Mouse (Mus musculus) hindbrain, embryonic 14.5 days (tissue): Measurements from ENCODE around the gene Gm43517. TPM values are rescaled to one million over a fixed set of nuclear protein-coding genes. Genes with fewer than 3 reads are reported as not detected.

Experiments used
- ATAC-seq: fragments of 200-750 bp; cut with Nextera tagmentation; 2 replicates; pipeline ENCODE4 v1.8.0; 2017; ENCODE audit warnings: moderate number of reproducible peaks, mild to moderate bottlenecking, moderate TSS enrichment, moderate library complexity; ENCODE audit not compliant: low FRiP score
- DNase-seq: peaks from one replicate; pipeline ENCODE4 v3.0.0-alpha.2; 2015; ENCODE audit warnings: low spot score
- H3K27ac ChIP-seq: fragments of 300-500 bp; sonication (generic); 2 replicates; pipeline ENCODE4 v1.5.1; 2014; ENCODE audit warnings: mild to moderate bottlenecking, moderate library complexity
- H3K27me3 ChIP-seq: fragments of 300-500 bp; sonication (generic); 2 replicates; pipeline ENCODE4 v1.6.1; 2014; ENCODE audit warnings: mild to moderate bottlenecking, low read length, mixed read lengths; ENCODE audit not compliant: control insufficient read depth, insufficient read depth
- H3K36me3 ChIP-seq: fragments of 300-500 bp; sonication (generic); replicated peaks from 2 replicates; pipeline ENCODE4 v1.6.1; 2014; ENCODE audit not compliant: control insufficient read depth, insufficient read depth
- H3K4me1 ChIP-seq: fragments of 300-500 bp; sonication (generic); replicated peaks from 2 replicates; pipeline ENCODE4 v1.6.1; 2014; ENCODE audit warnings: antibody characterized with exemption, low read length, mixed read lengths; ENCODE audit not compliant: control insufficient read depth, insufficient read depth
- H3K4me2 ChIP-seq: fragments of 300-500 bp; sonication (generic); replicated peaks from 2 replicates; pipeline ENCODE4 v1.6.1; 2014; ENCODE audit warnings: mild to moderate bottlenecking, moderate library complexity
- H3K4me3 ChIP-seq: fragments of 300-500 bp; sonication (generic); replicated peaks from 2 replicates; pipeline ENCODE4 v1.5.1; 2014; ENCODE audit warnings: mild to moderate bottlenecking, low read length
- H3K9ac ChIP-seq: fragments of 300-500 bp; sonication (generic); 2 replicates; pipeline ENCODE4 v1.6.1; 2014
- H3K9me3 ChIP-seq: fragments of 300-500 bp; sonication (generic); 2 replicates; pipeline ENCODE4 v1.6.1; 2016; ENCODE audit warnings: low read length; ENCODE audit not compliant: control insufficient read depth
- WGBS: fragments of 180-500 bp; shearing (Covaris S2); extraction: QIAGEN DNeasy Blood & Tissue Kit; methylation state at CpG from one replicate; pipeline ENCODE4 v1.1.7; 2014; 5-methylcytosine and 5-hydroxymethylcytosine counted together
- polyA plus RNA-seq: library from polyadenylated mRNA; unstranded; fragments of >200 nt; fragmentation: Nextera tagmentation; extraction: Ambion mirVana; gene quantifications from 2 replicates; pipeline ENCODE4 v1.2.1, GENCODE M21; 2014

The Gm43517 gene
- polyA plus RNA-seq, 1 experiment from 2014 or later, result not detected

GRCm38 (mm10) chr12:49398163-49398540 is 13.2 kb downstream of the Gm43517 start:
- no peak overlapping the region for H3K9ac ChIP-seq
- no peaks in the 10 kb centered on the region for H3K9me3 ChIP-seq
- no peaks in the 10 kb centered on the region for H3K4me1 ChIP-seq
- H3K4me3 ChIP-seq, result no peak overlapping the region
- H3K36me3 ChIP-seq, result no peaks in the 10 kb centered on the region
- peaks cover 88% of the 10 kb centered on the region for H3K27me3 ChIP-seq
- no peak overlapping the region for H3K27ac ChIP-seq
- no peak for DNase-seq
- ATAC-seq, result no peak
- no peak overlapping the region for H3K4me2 ChIP-seq

GRCm38 (mm10) chr12:49398636-49399035 is 13.7 kb downstream of the Gm43517 start:
- ATAC-seq (no peak), DNase-seq (peak; percentile 24)
- H3K27me3 ChIP-seq, result peaks cover 90% of the 10 kb centered on the region
- H3K9ac ChIP-seq, result no peak overlapping the region
- H3K27ac ChIP-seq, result no peak overlapping the region
- no peak overlapping the region for H3K4me2 ChIP-seq
- H3K4me3 ChIP-seq, result no peak overlapping the region
- H3K4me1 ChIP-seq, result no peaks in the 10 kb centered on the region
- H3K36me3 ChIP-seq, result no peaks in the 10 kb centered on the region
- H3K9me3 ChIP-seq, result no peaks in the 10 kb centered on the region
- 15% methylated on average over 3 of the region's 3 CpGs for WGBS

- H3K4me3 ChIP-seq, result no peak overlapping the region
- WGBS, result 0% methylated on average over 1 of the region's 1 CpGs
- H3K36me3 ChIP-seq, result no peaks in the 10 kb centered on the region
- no peak overlapping the region for H3K9ac ChIP-seq
- H3K9me3 ChIP-seq, result no peaks in the 10 kb centered on the region
- ATAC-seq (no peak), DNase-seq (peak; percentile 26)
- no peaks in the 10 kb centered on the region for H3K4me1 ChIP-seq
- H3K4me2 ChIP-seq, result no peak overlapping the region
- H3K27ac ChIP-seq, result no peak overlapping the region
- peaks cover 90% of the 10 kb centered on the region for H3K27me3 ChIP-seq
Observed at GRCm38 (mm10) chr12:49399611-49400010, 14.6 kb downstream of the Gm43517 start.

GRCm38 (mm10) chr12:49400036-49400852 is 15.3 kb downstream of the Gm43517 start:
- 0 out of 2 replicates have a peak, but pooled peaks have one; percentile 14 for ATAC-seq
- Histone ChIP-seq H3K27me3 (peaks cover 90% of the 10 kb centered on the region), H3K4me1 (no peaks in the 10 kb centered on the region), H3K36me3 (no peaks in the 10 kb centered on the region), H3K9ac (no peak overlapping the region), H3K9me3 (no peaks in the 10 kb centered on the region), H3K4me3 (no peak overlapping the region), H3K4me2 (no peak overlapping the region; the same call in 1 of the 2 replicates), H3K27ac (no peak overlapping the region)
- WGBS, result 1% methylated on average over 9 of the region's 9 CpGs
- DNase-seq, result peak; percentile 27

- H3K9ac ChIP-seq, result no peak overlapping the region
- no peaks in the 10 kb centered on the region for H3K4me1 ChIP-seq
- peak overlapping the region; percentile 53 for H3K4me2 ChIP-seq
- DNase-seq, result no peak
- H3K27me3 ChIP-seq, result peaks cover 86% of the 10 kb centered on the region
- peak; percentile 55; the same call in 1 of the 2 replicates for ATAC-seq
- no peak overlapping the region for H3K27ac ChIP-seq
- WGBS, result 2% methylated on average over 8 of the region's 8 CpGs
- no peaks in the 10 kb centered on the region for H3K9me3 ChIP-seq
- H3K36me3 ChIP-seq, result no peaks in the 10 kb centered on the region
- 0 out of 2 replicates have a peak overlapping the region, but pooled peaks have one; percentile 27 for H3K4me3 ChIP-seq
Observed at GRCm38 (mm10) chr12:49400853-49401118, 15.8 kb downstream of the Gm43517 start.

GRCm38 (mm10) chr12:49401119-49401795 is 16.3 kb downstream of the Gm43517 start:
- WGBS, result under 1% methylated on average over 67 of the region's 68 CpGs
- Histone ChIP-seq H3K4me1 (no peaks in the 10 kb centered on the region), H3K36me3 (no peaks in the 10 kb centered on the region), H3K9me3 (no peaks in the 10 kb centered on the region), H3K9ac (peak overlapping the region; percentile 29; the same call in 1 of the 2 replicates), H3K4me3 (peak overlapping the region; percentile 27), H3K27me3 (peaks cover 87% of the 10 kb centered on the region), H3K27ac (no peak overlapping the region), H3K4me2 (peak overlapping the region; percentile 53)
- peak; percentile 40 for DNase-seq
- peak; percentile 83; the same call in 1 of the 2 replicates for ATAC-seq

- Histone ChIP-seq H3K4me2 (peak overlapping the region; percentile 53), H3K27ac (no peak overlapping the region), H3K27me3 (peaks cover 85% of the 10 kb centered on the region), H3K36me3 (no peaks in the 10 kb centered on the region), H3K4me1 (no peaks in the 10 kb centered on the region), H3K9ac (0 out of 2 replicates have a peak overlapping the region, but pooled peaks have one; percentile 29), H3K4me3 (peak overlapping the region; percentile 27), H3K9me3 (no peaks in the 10 kb centered on the region)
- DNase-seq (no peak), ATAC-seq (no peak)
- WGBS, result 1% methylated on average over 5 of the region's 5 CpGs
Observed at GRCm38 (mm10) chr12:49401796-49402130, 16.8 kb downstream of the Gm43517 start.

GRCm38 (mm10) chr12:49409833-49410232 is 24.9 kb downstream of the Gm43517 start:
- no peaks in the 10 kb centered on the region for H3K9me3 ChIP-seq
- H3K4me2 ChIP-seq, result no peak overlapping the region
- no peak for DNase-seq
- no peak overlapping the region for H3K4me3 ChIP-seq
- H3K4me1 ChIP-seq, result no peaks in the 10 kb centered on the region
- no peak overlapping the region for H3K27ac ChIP-seq
- no peaks in the 10 kb centered on the region for H3K36me3 ChIP-seq
- H3K27me3 ChIP-seq, result peaks cover 24% of the 10 kb centered on the region
- 50% methylated on average over 2 of the region's 2 CpGs for WGBS
- no peak for ATAC-seq
- H3K9ac ChIP-seq, result no peak overlapping the region

- H3K4me3 ChIP-seq, result no peak overlapping the region
- 83% methylated on average over 3 of the region's 3 CpGs for WGBS
- no peaks in the 10 kb centered on the region for H3K27me3 ChIP-seq
- ATAC-seq (no peak), DNase-seq (no peak)
- no peak overlapping the region for H3K4me2 ChIP-seq
- H3K36me3 ChIP-seq, result no peaks in the 10 kb centered on the region
- no peak overlapping the region for H3K27ac ChIP-seq
- no peaks in the 10 kb centered on the region for H3K4me1 ChIP-seq
- no peaks in the 10 kb centered on the region for H3K9me3 ChIP-seq
- no peak overlapping the region for H3K9ac ChIP-seq
Observed at GRCm38 (mm10) chr12:49417963-49418362, 33.0 kb downstream of the Gm43517 start.
